Mouse (Mus musculus): Measurements from ENCODE around the gene Gm20388.

The Gm20388 gene

GRCm38 (mm10) chr8:122341790-122342189 lies 2431.1 kb downstream of the Gm20388 start:
- no peak for DNase-seq (ENCODE audit: low spot score in 2 of 2)

GRCm38 (mm10) chr8:122342362-122342761 lies 2431.7 kb downstream of the Gm20388 start:
- no peak for DNase-seq (ENCODE audit: low spot score in 2 of 2)

GRCm38 (mm10) chr8:122342806-122343209 lies 2432.2 kb downstream of the Gm20388 start:
- DNase-seq (ENCODE audit: low spot score in 2 of 2) = peak in 1 of 2 experiments; percentile 49

GRCm38 (mm10) chr8:122343341-122343740 lies 2432.7 kb downstream of the Gm20388 start:
- no peak for DNase-seq (ENCODE audit: low spot score in 2 of 2)

GRCm38 (mm10) chr8:122343758-122344157 lies 2433.1 kb downstream of the Gm20388 start:
- DNase-seq (ENCODE audit: low spot score in 2 of 2) = no peak

- DNase-seq (ENCODE audit: low spot score in 2 of 2) = no peak
Measured at GRCm38 (mm10) chr8:122344219-122344618, 2433.6 kb downstream of the Gm20388 start.

GRCm38 (mm10) chr8:122345181-122346095 lies 2434.8 kb downstream of the Gm20388 start:
- no peak for DNase-seq (ENCODE audit: low spot score in 2 of 2)

- DNase-seq (ENCODE audit: low spot score in 2 of 2) = peak; percentile 60 to 67
Measured at GRCm38 (mm10) chr8:122347811-122348552, 2437.3 kb downstream of the Gm20388 start.

GRCm38 (mm10) chr8:122349357-122350297 lies 2439.0 kb downstream of the Gm20388 start:
- no peak for DNase-seq (ENCODE audit: low spot score in 2 of 2)

GRCm38 (mm10) chr8:122350309-122351089 lies 2439.9 kb downstream of the Gm20388 start:
- DNase-seq (ENCODE audit: low spot score in 2 of 2) = no peak

GRCm38 (mm10) chr8:122354157-122354556 lies 2443.5 kb downstream of the Gm20388 start:
- DNase-seq (ENCODE audit: low spot score in 2 of 2) = no peak

- DNase-seq (ENCODE audit: low spot score in 2 of 2) = peak; percentile 64 to 79
Measured at GRCm38 (mm10) chr8:122355642-122356606, 2445.3 kb downstream of the Gm20388 start.

- no peak for DNase-seq (ENCODE audit: low spot score in 2 of 2)
Measured at GRCm38 (mm10) chr8:122357202-122357601, 2446.6 kb downstream of the Gm20388 start.

GRCm38 (mm10) chr8:122357641-122358040 lies 2447.0 kb downstream of the Gm20388 start:
- DNase-seq (ENCODE audit: low spot score in 2 of 2) = no peak

GRCm38 (mm10) chr8:122359111-122359775 lies 2448.6 kb downstream of the Gm20388 start:
- DNase-seq (ENCODE audit: low spot score in 2 of 2) = no peak

GRCm38 (mm10) chr8:122360696-122361416 lies 2450.2 kb downstream of the Gm20388 start, which contains the start of gene Trhr2:
TSS of gene Trhr2 (minus strand) at chr8:122360746.
- DNase-seq (ENCODE audit: low spot score in 2 of 2) = no peak

- no peak for DNase-seq (ENCODE audit: low spot score in 2 of 2)
Measured at GRCm38 (mm10) chr8:122362271-122362670, 2451.6 kb downstream of the Gm20388 start.

GRCm38 (mm10) chr8:122362967-122363366 lies 2452.3 kb downstream of the Gm20388 start:
- DNase-seq (ENCODE audit: low spot score in 2 of 2) = no peak

All from right cerebral cortex, postnatal 36 days (tissue).